Mouse (Mus musculus) embryonic facial prominence, embryonic 15.5 days (tissue): ENCODE measurements at regions not wholly inside any gene's neighbourhood (a gene's known extent, or its start where the extent isn't known, plus 50 kb on each side); places are given as distances from the start of the nearest gene placed in this dataset.

ENCODE experiments used
- ATAC-seq: fragments of 200-750 bp; cut with Nextera tagmentation; 2 replicates; pipeline ENCODE4 v1.8.0; 2017; ENCODE audit warnings: low read depth, moderate TSS enrichment; ENCODE audit not compliant: insufficient number of reproducible peaks, low FRiP score, low TSS enrichment
- H3K27ac ChIP-seq: fragments of 300-500 bp; sonication (generic); replicated peaks from 2 replicates; pipeline ENCODE4 v1.5.1; 2015; ENCODE audit warnings: mild to moderate bottlenecking, inconsistent platforms
- H3K27me3 ChIP-seq: fragments of 300-500 bp; sonication (generic); 2 replicates; pipeline ENCODE4 v1.6.1; 2015; ENCODE audit warnings: inconsistent platforms
- H3K36me3 ChIP-seq: fragments of 300-500 bp; sonication (generic); 2 replicates; pipeline ENCODE4 v1.6.1; 2015; ENCODE audit warnings: mild to moderate bottlenecking, inconsistent platforms
- H3K4me1 ChIP-seq: fragments of 300-500 bp; sonication (generic); 2 replicates; pipeline ENCODE4 v1.6.1; 2015; ENCODE audit warnings: inconsistent platforms
- H3K4me2 ChIP-seq: fragments of 300-500 bp; sonication (generic); replicated peaks from 2 replicates; pipeline ENCODE4 v1.6.1; 2015; ENCODE audit warnings: mild to moderate bottlenecking, inconsistent platforms
- H3K4me3 ChIP-seq: fragments of 300-500 bp; sonication (generic); replicated peaks from 2 replicates; pipeline ENCODE4 v1.5.1; 2015; ENCODE audit warnings: mild to moderate bottlenecking, inconsistent platforms
- H3K9ac ChIP-seq: fragments of 300-500 bp; sonication (generic); 2 replicates; pipeline ENCODE4 v1.6.1; 2015; ENCODE audit warnings: inconsistent platforms
- H3K9me3 ChIP-seq: fragments of 300-500 bp; sonication (generic); replicated peaks from 2 replicates; pipeline ENCODE4 v1.6.1; 2016; ENCODE audit warnings: inconsistent platforms
- WGBS: fragments of 180-500 bp; shearing (Covaris S2); methylation state at CpG from one replicate; pipeline ENCODE4 v1.1.7; 2015; 5-methylcytosine and 5-hydroxymethylcytosine counted together

DNA sequence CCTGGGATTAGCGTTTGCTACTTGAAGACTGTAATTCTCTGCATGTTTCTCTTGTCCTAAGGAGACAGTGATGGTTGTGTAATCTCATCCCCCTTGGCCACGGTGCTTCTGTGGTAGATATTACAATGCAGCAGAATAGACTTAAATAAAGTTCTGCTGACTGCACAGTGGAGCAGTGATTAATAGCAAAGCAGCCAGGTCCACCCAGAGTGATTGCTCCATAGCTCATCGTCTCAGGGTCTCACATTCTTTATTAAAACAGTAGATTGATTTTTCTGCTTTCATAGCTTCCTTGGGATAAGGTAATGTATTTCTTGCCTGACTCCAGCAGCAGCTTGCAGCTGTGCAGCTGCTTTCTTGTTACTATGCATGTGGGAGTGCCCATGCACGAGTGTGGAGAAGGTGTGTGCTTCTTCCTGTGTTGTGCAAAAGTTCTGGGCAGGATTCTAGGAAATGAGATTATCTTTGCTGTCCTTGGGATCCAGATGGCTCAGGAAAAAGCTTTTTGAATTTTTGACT lies 169.9 kb upstream of the Plppr1 start:
- 47% methylated on average over 4 of the region's 4 CpGs for WGBS
- ATAC-seq = no peak
- H3K27ac ChIP-seq = no peak overlapping the region
- no peak overlapping the region for H3K9ac ChIP-seq
- no peaks in the 10 kb centered on the region for H3K36me3 ChIP-seq
- H3K4me2 ChIP-seq = no peak overlapping the region
- H3K4me3 ChIP-seq = no peak overlapping the region
- no peaks in the 10 kb centered on the region for H3K27me3 ChIP-seq
- no peaks in the 10 kb centered on the region for H3K9me3 ChIP-seq
- H3K4me1 ChIP-seq = no peaks in the 10 kb centered on the region

GRCm38 (mm10) chr4:48904551-48904950 lies 154.5 kb upstream of the Plppr1 start:
- no peak overlapping the region for H3K27ac ChIP-seq
- H3K27me3 ChIP-seq = no peaks in the 10 kb centered on the region
- no peaks in the 10 kb centered on the region for H3K4me1 ChIP-seq
- no peaks in the 10 kb centered on the region for H3K36me3 ChIP-seq
- H3K9ac ChIP-seq = no peak overlapping the region
- H3K9me3 ChIP-seq = no peaks in the 10 kb centered on the region
- 29% methylated on average over 1 of the region's 1 CpGs for WGBS
- no peak for ATAC-seq
- no peak overlapping the region for H3K4me3 ChIP-seq
- H3K4me2 ChIP-seq = no peak overlapping the region

GRCm38 (mm10) chr4:48905196-48905867 lies 153.7 kb upstream of the Plppr1 start:
- Histone ChIP-seq H3K27me3 (no peaks in the 10 kb centered on the region), H3K9ac (no peak overlapping the region), H3K9me3 (no peaks in the 10 kb centered on the region), H3K4me2 (no peak overlapping the region), H3K36me3 (no peaks in the 10 kb centered on the region), H3K4me3 (no peak overlapping the region), H3K4me1 (no peaks in the 10 kb centered on the region), H3K27ac (no peak overlapping the region)
- WGBS = 47% methylated on average over 9 of the region's 9 CpGs
- no peak for ATAC-seq

- Histone ChIP-seq H3K9ac (no peak overlapping the region), H3K36me3 (no peaks in the 10 kb centered on the region), H3K27me3 (no peaks in the 10 kb centered on the region), H3K4me1 (no peaks in the 10 kb centered on the region), H3K27ac (no peak overlapping the region), H3K4me2 (no peak overlapping the region), H3K4me3 (no peak overlapping the region), H3K9me3 (no peaks in the 10 kb centered on the region)
- 85% methylated on average over 2 of the region's 2 CpGs for WGBS
- no peak for ATAC-seq
These were observed 149.9 kb upstream of the Plppr1 start for GRCm38 (mm10) chr4:48909161-48909560.

DNA sequence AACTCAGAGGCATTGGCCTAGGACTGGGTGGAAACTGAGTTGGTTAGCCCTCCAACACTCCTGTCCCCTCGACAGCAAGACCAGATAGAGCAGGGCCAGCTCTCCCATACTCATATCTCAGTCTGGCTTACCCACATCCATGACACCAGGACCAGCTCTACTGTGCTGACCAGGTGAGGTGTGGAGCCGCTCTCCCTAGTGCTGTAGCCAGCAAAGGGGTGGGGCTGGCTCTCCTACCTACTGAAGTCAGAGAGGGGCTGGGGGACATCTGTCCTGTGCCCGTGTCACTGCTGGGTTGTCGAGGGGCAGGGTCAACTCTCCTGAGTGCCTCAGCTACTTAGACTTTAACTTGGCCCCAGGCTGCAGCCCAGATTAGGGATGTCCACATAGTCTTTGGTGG lies 145.8 kb upstream of the Plppr1 start:
- H3K27ac ChIP-seq = no peak overlapping the region
- WGBS = 68% methylated on average over 4 of the region's 4 CpGs
- no peak for ATAC-seq

DNA sequence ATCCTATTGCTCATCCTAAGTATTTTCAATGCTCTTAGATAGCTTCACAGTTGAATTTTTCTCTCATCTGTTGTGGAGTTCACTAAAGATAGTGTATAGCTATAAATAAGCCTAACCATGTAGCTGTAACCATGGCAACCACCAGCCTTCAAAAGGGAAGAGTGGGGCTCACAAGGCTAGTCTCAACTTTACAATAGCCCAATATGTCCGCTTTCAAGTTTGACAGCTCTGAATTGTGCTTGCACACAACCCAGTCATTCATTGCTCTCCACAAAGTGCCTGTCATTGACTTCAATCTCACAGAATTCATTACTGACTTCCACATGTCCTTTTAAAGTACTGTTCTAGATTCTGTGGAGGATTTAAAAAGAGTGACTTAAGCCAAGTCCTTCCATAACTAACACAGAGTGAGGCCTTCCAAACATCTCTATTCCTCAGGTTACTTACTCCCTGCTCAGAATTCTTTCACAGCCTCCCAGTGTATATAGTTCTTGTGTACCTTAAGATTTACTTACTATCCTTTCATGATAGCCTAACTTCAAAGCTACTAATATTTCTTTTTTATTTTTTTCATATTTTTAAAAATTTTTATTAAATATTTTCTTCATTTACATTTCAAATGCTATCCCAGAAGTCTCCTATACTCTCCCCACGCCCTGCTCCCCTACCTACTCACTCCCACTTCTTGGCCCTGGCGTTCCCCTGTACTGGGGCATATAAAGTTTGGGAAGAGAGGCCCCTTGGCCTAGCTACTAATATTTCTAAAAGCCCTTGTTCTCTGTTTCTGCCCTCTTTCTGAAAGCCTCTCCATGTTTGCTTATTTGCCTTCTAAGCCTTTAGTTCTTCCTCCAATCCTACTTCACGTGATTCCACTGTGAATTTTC lies 134.3 kb upstream of the Plppr1 start:
- no peak overlapping the region for H3K4me2 ChIP-seq
- no peak overlapping the region for H3K27ac ChIP-seq
- 0 out of 2 replicates have a peak, but pooled peaks have one; percentile 7 for ATAC-seq
- no peaks in the 10 kb centered on the region for H3K27me3 ChIP-seq
- H3K9me3 ChIP-seq = no peaks in the 10 kb centered on the region
- no peaks in the 10 kb centered on the region for H3K36me3 ChIP-seq
- no peak overlapping the region for H3K4me3 ChIP-seq
- no peaks in the 10 kb centered on the region for H3K4me1 ChIP-seq
- WGBS = 77% methylated on average over 4 of the region's 4 CpGs
- H3K9ac ChIP-seq = no peak overlapping the region

More for the DNA sequence above, 145.8 kb upstream of the Plppr1 start:
- Histone ChIP-seq H3K4me2 (no peak overlapping the region), H3K36me3 (no peaks in the 10 kb centered on the region), H3K9me3 (no peaks in the 10 kb centered on the region), H3K4me3 (no peak overlapping the region), H3K27me3 (no peaks in the 10 kb centered on the region), H3K4me1 (no peaks in the 10 kb centered on the region), H3K9ac (no peak overlapping the region)

DNA sequence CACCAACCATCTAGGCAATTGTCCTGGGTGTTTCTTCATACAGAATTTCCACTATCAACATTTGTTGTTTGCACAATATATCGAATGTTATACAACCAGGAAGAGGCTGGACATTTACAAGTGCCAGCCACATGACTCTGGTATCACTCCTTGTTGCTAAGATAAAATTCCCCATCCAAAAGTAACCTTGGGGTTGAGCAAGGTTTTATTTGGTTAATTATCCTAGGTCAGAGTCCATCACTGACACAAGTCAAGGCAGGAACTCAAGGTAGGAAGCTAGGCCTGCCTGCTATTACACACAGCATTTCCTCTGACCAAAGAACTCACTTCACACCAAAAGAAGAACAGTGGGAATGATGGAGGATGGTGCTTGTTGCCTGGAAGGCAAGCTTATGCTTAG lies 120.7 kb upstream of the Plppr1 start:
- ATAC-seq = no peak
- H3K27me3 ChIP-seq = no peaks in the 10 kb centered on the region
- WGBS = 79% methylated on average over 1 of the region's 1 CpGs
- H3K9me3 ChIP-seq = no peaks in the 10 kb centered on the region
- no peaks in the 10 kb centered on the region for H3K36me3 ChIP-seq
- no peak overlapping the region for H3K9ac ChIP-seq
- no peak overlapping the region for H3K4me3 ChIP-seq
- no peak overlapping the region for H3K4me2 ChIP-seq
- H3K4me1 ChIP-seq = no peaks in the 10 kb centered on the region
- no peak overlapping the region for H3K27ac ChIP-seq

DNA sequence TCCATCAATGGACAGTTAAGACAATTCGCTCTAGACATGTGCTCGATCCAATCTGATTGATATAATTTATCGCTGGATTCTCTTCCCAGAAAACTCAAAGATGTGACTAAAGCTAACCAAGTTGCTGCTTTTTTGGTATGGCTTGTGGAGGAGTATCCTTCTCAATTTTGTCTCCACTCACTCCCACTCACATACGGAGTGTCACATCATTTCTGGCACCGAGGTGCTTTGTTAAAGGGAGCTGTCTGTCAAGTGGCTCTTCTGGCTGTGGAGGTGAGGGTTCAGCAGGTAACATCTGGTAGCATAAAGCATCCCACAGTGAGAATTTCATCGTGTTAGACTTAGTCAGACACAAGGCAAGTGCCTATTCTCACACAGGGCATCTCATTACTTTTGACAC lies 120.2 kb upstream of the Plppr1 start:
- no peak overlapping the region for H3K27ac ChIP-seq
- no peak for ATAC-seq
- WGBS = 81% methylated on average over 6 of the region's 6 CpGs

DNA sequence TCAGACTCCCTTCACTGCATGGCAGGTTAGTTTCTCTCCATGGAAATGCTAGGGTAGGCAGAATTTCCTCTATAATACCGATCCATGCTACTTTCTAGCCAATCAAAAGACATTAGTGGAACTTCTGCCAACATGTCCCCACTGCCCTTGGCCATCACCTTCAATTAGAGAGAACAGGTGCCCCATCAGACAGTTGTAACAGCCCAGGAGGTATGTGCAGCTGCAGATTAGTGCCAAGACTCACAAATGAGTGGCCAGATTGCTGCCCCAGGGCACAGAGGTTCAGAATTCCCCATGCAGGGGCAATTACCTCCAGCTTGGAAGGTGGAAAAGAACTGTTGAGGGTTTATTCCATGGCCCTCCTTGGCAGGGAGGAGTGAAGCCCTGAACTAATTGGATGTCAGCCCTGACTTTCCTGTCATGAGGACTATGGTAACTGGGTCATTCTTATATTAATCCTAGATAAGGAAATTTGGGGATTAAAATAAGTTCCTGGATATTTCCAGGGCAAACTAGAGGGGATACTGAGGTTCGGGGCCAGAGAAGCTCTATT lies 113.7 kb upstream of the Plppr1 start:
- H3K9ac ChIP-seq = no peak overlapping the region
- no peaks in the 10 kb centered on the region for H3K27me3 ChIP-seq
- no peak overlapping the region for H3K27ac ChIP-seq
- ATAC-seq = no peak
- H3K4me3 ChIP-seq = no peak overlapping the region
- no peaks in the 10 kb centered on the region for H3K4me1 ChIP-seq
- H3K4me2 ChIP-seq = no peak overlapping the region
- no peaks in the 10 kb centered on the region for H3K36me3 ChIP-seq
- no peaks in the 10 kb centered on the region for H3K9me3 ChIP-seq
- WGBS = 62% methylated on average over 2 of the region's 2 CpGs

More for the DNA sequence above, 120.2 kb upstream of the Plppr1 start:
- Histone ChIP-seq H3K4me2 (no peak overlapping the region), H3K27me3 (no peaks in the 10 kb centered on the region), H3K9me3 (no peaks in the 10 kb centered on the region), H3K36me3 (no peaks in the 10 kb centered on the region), H3K4me3 (no peak overlapping the region), H3K4me1 (no peaks in the 10 kb centered on the region), H3K9ac (no peak overlapping the region)

- ATAC-seq = no peak
- WGBS = 51% methylated on average over 1 of the region's 1 CpGs
- no peaks in the 10 kb centered on the region for H3K27me3 ChIP-seq
- no peaks in the 10 kb centered on the region for H3K9me3 ChIP-seq
- H3K4me2 ChIP-seq = no peak overlapping the region
- no peak overlapping the region for H3K4me3 ChIP-seq
- no peak overlapping the region for H3K27ac ChIP-seq
- H3K9ac ChIP-seq = no peak overlapping the region
- no peaks in the 10 kb centered on the region for H3K36me3 ChIP-seq
- H3K4me1 ChIP-seq = no peaks in the 10 kb centered on the region
These were observed 106.1 kb upstream of the Plppr1 start for GRCm38 (mm10) chr4:48952965-48953364.

- H3K9me3 ChIP-seq = no peaks in the 10 kb centered on the region
- H3K4me1 ChIP-seq = no peaks in the 10 kb centered on the region
- no peak overlapping the region for H3K4me2 ChIP-seq
- ATAC-seq = no peak
- no peaks in the 10 kb centered on the region for H3K36me3 ChIP-seq
- 87% methylated on average over 4 of the region's 4 CpGs for WGBS
- H3K4me3 ChIP-seq = no peak overlapping the region
- no peaks in the 10 kb centered on the region for H3K27me3 ChIP-seq
- no peak overlapping the region for H3K9ac ChIP-seq
- no peak overlapping the region for H3K27ac ChIP-seq
These were observed 83.3 kb upstream of the Plppr1 start for GRCm38 (mm10) chr4:48975810-48976209.
